Mouse (Mus musculus) liver, adult 2 months (tissue): Measurements from ENCODE around the gene Dock4.

Experiments
- CTCF ChIP-seq: fragments of 200-500 bp; IDR thresholded peaks from 2 replicates; pipeline ENCODE4 v1.5.1; 2011; ENCODE audit warnings: low read depth, low read length, control low read depth
- POLR2A ChIP-seq: fragments of 200-500 bp; IDR thresholded peaks from 2 replicates; pipeline ENCODE4 v1.6.1; 2011; ENCODE audit warnings: low read length, control low read depth; ENCODE audit not compliant: insufficient read depth; ENCODE audit errors: extremely low read depth

DNA sequence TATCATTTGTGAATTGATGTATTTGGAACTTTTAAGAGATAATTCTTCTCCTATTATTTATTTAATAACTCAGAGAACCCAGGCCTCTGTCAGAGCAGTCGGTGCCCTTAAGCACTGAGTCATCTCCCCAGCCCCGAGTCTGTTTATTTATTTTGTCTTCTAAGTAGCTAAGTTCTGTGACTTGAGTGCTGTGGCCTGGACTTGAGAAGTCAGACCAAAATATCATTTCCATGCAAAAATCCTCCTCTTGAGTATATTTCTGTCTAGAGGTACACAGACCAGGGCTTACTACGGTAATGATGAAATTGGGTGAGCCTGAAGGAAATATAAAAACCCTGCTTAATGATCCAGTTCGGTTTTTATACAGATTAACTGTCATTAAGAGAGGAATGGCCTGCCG is 52.1 kb downstream of the Dock4 start:
- TF ChIP-seq POLR2A (no peak), CTCF (no peak)
